Mouse (Mus musculus): ENCODE measurements around the gene Eps15. TPM values are rescaled to one million over a fixed set of nuclear protein-coding genes. Genes with fewer than 3 reads are reported as not detected.

Eps15 gene
- polyA plus RNA-seq, 1 experiment, result 23.7 TPM

- Histone ChIP-seq H3K4me2 (ENCODE audit: low read depth) (no peak overlapping the region), H3ac (ENCODE audit: control insufficient read depth, insufficient read length) (no peak overlapping the region), H3K79me2 (ENCODE audit: control insufficient read depth, insufficient read depth) (no peaks in the 10 kb centered on the region), H3K27me3 (ENCODE audit: control insufficient read depth, insufficient read depth, insufficient read length) (no peaks in the 10 kb centered on the region), H3K4me3 (no peak overlapping the region), H3K36me3 (ENCODE audit: control insufficient read depth, insufficient read depth) (no peaks in the 10 kb centered on the region)
- TF ChIP-seq MAX (IDR thresholded peaks at IDR 0.05; ENCODE audit: low read depth), result no peak
- no peak for TF ChIP-seq REST (IDR thresholded peaks at IDR 0.05; ENCODE audit: insufficient read depth, insufficient read length)
- no peak for TF ChIP-seq TCF12 (IDR thresholded peaks at IDR 0.05; ENCODE audit: insufficient read depth, poor library complexity, severe bottlenecking)
- no peak for TF ChIP-seq USF1 (IDR thresholded peaks at IDR 0.05; ENCODE audit: low read depth)
- no peak for TF ChIP-seq CEBPB (IDR thresholded peaks at IDR 0.05; ENCODE audit: insufficient read depth, poor library complexity, severe bottlenecking)
- no peak for TF ChIP-seq MYOG (IDR thresholded peaks at IDR 0.05; ENCODE audit: control insufficient read depth in 1 of 3, insufficient read depth in 1 of 3, insufficient read length in 2 of 3, low read depth in 2 of 3)
- no peak for TF ChIP-seq POLR2AphosphoS2 (IDR thresholded peaks at IDR 0.05; ENCODE audit: insufficient read length, low read depth)
- TF ChIP-seq SRF (IDR thresholded peaks at IDR 0.05; ENCODE audit: control insufficient read depth, insufficient read length, low read depth), result no peak
- TF ChIP-seq TCF3 (IDR thresholded peaks at IDR 0.05; ENCODE audit: insufficient read length, low read depth), result no peak
- no peak for TF ChIP-seq POLR2A (IDR thresholded peaks at IDR 0.05; ENCODE audit: insufficient read length, low read depth)
- TF ChIP-seq E2F4 (IDR thresholded peaks at IDR 0.05; ENCODE audit: insufficient read depth), result no peak
- TF ChIP-seq MYOD1 (IDR thresholded peaks at IDR 0.05; ENCODE audit: control insufficient read depth in 1 of 3, insufficient read length in 2 of 3, low read depth in 2 of 3), result no peak
Observed at GRCm38 (mm10) chr4:109245016-109245620, 35.0 kb upstream of the Eps15 start.

- TF ChIP-seq TCF3 (IDR thresholded peaks at IDR 0.05; ENCODE audit: insufficient read length, low read depth), result no peak
- no peak for TF ChIP-seq REST (IDR thresholded peaks at IDR 0.05; ENCODE audit: insufficient read depth, insufficient read length)
- no peak for TF ChIP-seq CEBPB (IDR thresholded peaks at IDR 0.05; ENCODE audit: insufficient read depth, poor library complexity, severe bottlenecking)
- no peak for TF ChIP-seq MYOG (IDR thresholded peaks at IDR 0.05; ENCODE audit: control insufficient read depth in 1 of 3, insufficient read depth in 1 of 3, insufficient read length in 2 of 3, low read depth in 2 of 3)
- TF ChIP-seq POLR2AphosphoS2 (IDR thresholded peaks at IDR 0.05; ENCODE audit: insufficient read length, low read depth), result no peak
- no peak for TF ChIP-seq E2F4 (IDR thresholded peaks at IDR 0.05; ENCODE audit: insufficient read depth)
- no peak for TF ChIP-seq POLR2A (IDR thresholded peaks at IDR 0.05; ENCODE audit: insufficient read length, low read depth)
- TF ChIP-seq MAX (IDR thresholded peaks at IDR 0.05; ENCODE audit: low read depth), result no peak
- no peak for TF ChIP-seq SRF (IDR thresholded peaks at IDR 0.05; ENCODE audit: control insufficient read depth, insufficient read length, low read depth)
- no peak for TF ChIP-seq TCF12 (IDR thresholded peaks at IDR 0.05; ENCODE audit: insufficient read depth, poor library complexity, severe bottlenecking)
- H3K4me2 ChIP-seq (ENCODE audit: low read depth), result no peak overlapping the region
- H3ac ChIP-seq (ENCODE audit: control insufficient read depth, insufficient read length), result no peak overlapping the region
- H3K4me3 ChIP-seq, result no peak overlapping the region
- no peaks in the 10 kb centered on the region for H3K79me2 ChIP-seq (ENCODE audit: control insufficient read depth, insufficient read depth)
- H3K27me3 ChIP-seq (ENCODE audit: control insufficient read depth, insufficient read depth, insufficient read length), result no peaks in the 10 kb centered on the region
- no peaks in the 10 kb centered on the region for H3K36me3 ChIP-seq (ENCODE audit: control insufficient read depth, insufficient read depth)
Observed at GRCm38 (mm10) chr4:109251605-109252004, 28.5 kb upstream of the Eps15 start.

DNA sequence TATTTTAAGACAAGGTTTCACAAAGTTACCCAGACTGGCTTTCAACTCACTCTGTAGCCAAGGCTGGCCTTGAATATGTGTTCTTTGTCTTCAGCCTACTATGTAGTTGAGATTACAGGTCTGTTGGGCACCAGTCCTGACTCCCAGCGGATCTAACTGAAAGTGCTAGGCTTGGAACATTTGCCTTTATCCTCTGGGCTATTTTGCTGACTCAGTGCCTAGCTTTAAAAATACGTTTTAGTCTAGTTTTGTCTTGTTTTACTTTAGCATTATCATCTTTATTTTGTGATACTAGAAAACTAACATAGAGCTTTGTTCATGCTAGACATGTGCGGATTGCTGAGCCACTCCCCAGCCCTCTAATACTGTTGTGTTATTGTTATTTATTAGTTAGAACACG is 27.9 kb upstream of the Eps15 start:
- H3K36me3 ChIP-seq (ENCODE audit: control insufficient read depth, insufficient read depth), result no peaks in the 10 kb centered on the region
- no peaks in the 10 kb centered on the region for H3K79me2 ChIP-seq (ENCODE audit: control insufficient read depth, insufficient read depth)
- H3K4me2 ChIP-seq (ENCODE audit: low read depth), result no peak overlapping the region
- H3K27me3 ChIP-seq (ENCODE audit: control insufficient read depth, insufficient read depth, insufficient read length), result no peaks in the 10 kb centered on the region
- H3ac ChIP-seq (ENCODE audit: control insufficient read depth, insufficient read length), result no peak overlapping the region
- H3K4me3 ChIP-seq, result no peak overlapping the region
- TF ChIP-seq TCF12 (IDR thresholded peaks at IDR 0.05; ENCODE audit: insufficient read depth, poor library complexity, severe bottlenecking) (no peak), MYOD1 (IDR thresholded peaks at IDR 0.05; ENCODE audit: control insufficient read depth in 1 of 3, insufficient read length in 2 of 3, low read depth in 2 of 3) (no peak), POLR2AphosphoS2 (IDR thresholded peaks at IDR 0.05; ENCODE audit: insufficient read length, low read depth) (no peak), E2F4 (IDR thresholded peaks at IDR 0.05; ENCODE audit: insufficient read depth) (no peak), CEBPB (IDR thresholded peaks at IDR 0.05; ENCODE audit: insufficient read depth, poor library complexity, severe bottlenecking) (no peak), MYOG (IDR thresholded peaks at IDR 0.05; ENCODE audit: control insufficient read depth in 1 of 3, insufficient read depth in 1 of 3, insufficient read length in 2 of 3, low read depth in 2 of 3) (no peak), TCF3 (IDR thresholded peaks at IDR 0.05; ENCODE audit: insufficient read length, low read depth) (no peak), MAX (IDR thresholded peaks at IDR 0.05; ENCODE audit: low read depth) (no peak), REST (IDR thresholded peaks at IDR 0.05; ENCODE audit: insufficient read depth, insufficient read length) (no peak), USF1 (IDR thresholded peaks at IDR 0.05; ENCODE audit: low read depth) (no peak)

DNA sequence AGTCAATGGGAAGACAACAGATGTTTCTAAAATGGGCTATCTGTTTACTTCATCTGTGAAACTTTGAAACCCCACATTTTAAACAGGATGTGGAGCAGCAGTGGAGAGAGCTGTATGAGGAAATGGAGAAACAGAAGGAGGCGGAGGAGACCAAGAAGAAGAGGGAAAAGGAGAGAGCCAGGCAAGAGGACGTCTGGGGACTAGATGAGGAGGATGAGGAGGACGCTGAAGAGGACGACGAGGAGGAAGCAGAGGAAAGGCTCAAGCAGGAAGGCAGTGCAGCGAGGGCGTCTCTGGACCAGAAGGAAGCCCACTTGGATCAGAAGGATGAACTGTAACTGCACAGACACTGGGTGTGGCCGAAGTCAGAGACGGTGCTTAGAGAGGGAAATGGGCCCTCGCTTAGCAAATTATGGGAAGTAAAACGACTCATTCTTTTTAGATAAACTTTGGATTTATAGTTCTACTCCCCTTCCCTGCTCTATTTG is 26.4 kb upstream of the Eps15 start:
- Histone ChIP-seq H3K4me2 (ENCODE audit: low read depth) (no peak overlapping the region), H3K79me2 (ENCODE audit: control insufficient read depth, insufficient read depth) (no peaks in the 10 kb centered on the region), H3ac (ENCODE audit: control insufficient read depth, insufficient read length) (no peak overlapping the region), H3K36me3 (ENCODE audit: control insufficient read depth, insufficient read depth) (no peaks in the 10 kb centered on the region), H3K4me3 (no peak overlapping the region), H3K27me3 (ENCODE audit: control insufficient read depth, insufficient read depth, insufficient read length) (no peaks in the 10 kb centered on the region)
- TF ChIP-seq MYOG (IDR thresholded peaks at IDR 0.05; ENCODE audit: control insufficient read depth in 1 of 3, insufficient read depth in 1 of 3, insufficient read length in 2 of 3, low read depth in 2 of 3) (no peak), SRF (IDR thresholded peaks at IDR 0.05; ENCODE audit: control insufficient read depth, insufficient read length, low read depth) (no peak), POLR2AphosphoS2 (IDR thresholded peaks at IDR 0.05; ENCODE audit: insufficient read length, low read depth) (no peak), MAX (IDR thresholded peaks at IDR 0.05; ENCODE audit: low read depth) (no peak), CEBPB (IDR thresholded peaks at IDR 0.05; ENCODE audit: insufficient read depth, poor library complexity, severe bottlenecking) (no peak), E2F4 (IDR thresholded peaks at IDR 0.05; ENCODE audit: insufficient read depth) (no peak), TCF3 (IDR thresholded peaks at IDR 0.05; ENCODE audit: insufficient read length, low read depth) (no peak), MYOD1 (IDR thresholded peaks at IDR 0.05; ENCODE audit: control insufficient read depth in 1 of 3, insufficient read length in 2 of 3, low read depth in 2 of 3) (no peak), REST (IDR thresholded peaks at IDR 0.05; ENCODE audit: insufficient read depth, insufficient read length) (no peak), USF1 (IDR thresholded peaks at IDR 0.05; ENCODE audit: low read depth) (no peak), TCF12 (IDR thresholded peaks at IDR 0.05; ENCODE audit: insufficient read depth, poor library complexity, severe bottlenecking) (no peak), POLR2A (IDR thresholded peaks at IDR 0.05; ENCODE audit: insufficient read length, low read depth) (no peak)

Data from myocyte (in vitro differentiated cells).